Mouse (Mus musculus) spleen, adult 18-20 months (tissue): ENCODE data around the gene Orc3.

Experiments used
- DNase-seq, 2 experiments: peaks; one replicate each; pipeline ENCODE4 v3.0.0; 2022; ENCODE audit warnings: mixed read lengths in 2 of 2

The Orc3 gene

DNA sequence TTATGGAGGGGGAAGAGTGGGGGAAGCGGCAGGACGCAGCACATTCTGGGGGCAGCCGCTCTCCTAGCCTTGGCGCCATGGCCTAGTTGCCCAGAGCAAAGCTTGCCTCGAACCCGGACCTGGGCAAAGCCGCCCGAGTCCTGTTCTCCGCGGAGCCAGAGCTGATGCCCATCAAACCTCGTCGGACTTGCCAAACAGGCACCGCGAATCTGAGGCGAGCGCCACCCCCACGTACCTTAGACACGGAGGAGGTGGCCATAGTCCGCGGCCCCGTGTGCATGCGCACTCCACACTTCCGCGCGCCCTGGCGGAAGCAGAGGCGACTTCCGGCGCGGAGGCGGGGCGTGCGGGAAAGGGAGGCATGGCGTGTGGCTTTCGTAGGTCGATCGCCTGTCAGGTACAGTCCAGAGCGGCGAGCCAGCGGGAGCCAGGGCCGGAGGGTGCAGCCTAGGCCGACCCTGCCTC lies at the start of gene Orc3, which contains the start of gene Rars2:
Gene Orc3, minus strand, starts transcription at position 315 of the 465 bp plus-strand sequence.
Gene Rars2, plus strand, starts transcription at position 328 of the 465 bp plus-strand sequence.
- peak; percentile 83 to 90 for DNase-seq

DNA sequence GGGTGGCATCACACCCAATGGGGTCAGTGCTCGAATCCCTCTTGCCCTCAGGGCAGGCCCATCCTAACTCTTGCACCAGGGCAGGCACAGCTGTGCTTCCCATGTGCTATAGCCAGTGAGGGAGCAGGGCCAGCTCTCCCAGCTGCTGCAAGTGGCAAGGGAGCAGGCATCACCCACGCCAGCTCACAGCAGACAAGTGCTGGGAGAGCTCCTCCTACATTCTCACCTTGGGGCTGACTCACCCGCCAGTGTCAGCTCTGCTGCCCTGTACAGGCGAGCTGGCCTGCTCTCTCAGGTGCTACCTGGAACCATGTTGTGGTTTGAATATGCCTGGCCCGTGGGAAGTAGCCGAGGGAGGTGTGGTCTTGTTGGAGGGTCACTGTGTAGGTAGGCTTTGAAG lies 47.2 kb upstream of the Orc3 start:
- no peak for DNase-seq

DNA sequence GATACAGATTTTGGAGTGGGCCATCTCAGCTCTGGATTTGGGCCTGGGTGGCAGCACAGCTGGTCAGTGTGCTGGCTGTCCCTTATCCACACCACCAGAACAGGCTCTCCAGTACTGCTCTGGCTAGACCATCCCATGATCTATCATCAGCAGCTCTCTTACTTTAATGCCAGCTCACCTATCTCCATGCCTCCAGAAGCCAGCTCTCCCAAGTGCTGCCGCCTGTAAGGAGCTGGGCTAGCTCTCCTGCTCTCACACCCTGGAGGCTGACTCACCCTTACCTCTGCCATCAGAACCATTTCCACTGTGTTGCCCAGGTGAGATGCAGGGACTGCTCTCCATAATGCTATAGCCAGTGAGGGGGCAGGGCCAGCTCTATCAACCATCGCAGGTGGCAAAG lies 46.8 kb upstream of the Orc3 start:
- no peak for DNase-seq

DNA sequence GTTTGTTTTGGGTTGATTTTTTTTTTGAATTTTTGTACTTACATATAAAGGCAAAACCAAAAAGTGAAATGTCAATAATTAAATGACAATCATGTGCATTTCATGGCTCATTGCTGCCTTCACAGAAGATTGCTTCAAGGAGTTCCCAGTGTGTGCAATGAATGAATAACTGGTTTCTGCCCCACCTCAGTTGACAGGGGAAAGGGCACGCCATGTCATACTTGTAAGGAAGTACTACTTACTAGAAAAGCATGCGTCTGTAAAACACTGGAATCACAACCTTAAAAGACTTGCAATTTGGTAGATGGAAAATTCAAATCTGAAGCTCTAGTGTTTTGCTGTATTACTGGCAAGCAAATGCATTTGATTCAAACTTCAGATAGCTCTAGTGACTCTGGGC lies 44.3 kb upstream of the Orc3 start:
- DNase-seq, result no peak

DNA sequence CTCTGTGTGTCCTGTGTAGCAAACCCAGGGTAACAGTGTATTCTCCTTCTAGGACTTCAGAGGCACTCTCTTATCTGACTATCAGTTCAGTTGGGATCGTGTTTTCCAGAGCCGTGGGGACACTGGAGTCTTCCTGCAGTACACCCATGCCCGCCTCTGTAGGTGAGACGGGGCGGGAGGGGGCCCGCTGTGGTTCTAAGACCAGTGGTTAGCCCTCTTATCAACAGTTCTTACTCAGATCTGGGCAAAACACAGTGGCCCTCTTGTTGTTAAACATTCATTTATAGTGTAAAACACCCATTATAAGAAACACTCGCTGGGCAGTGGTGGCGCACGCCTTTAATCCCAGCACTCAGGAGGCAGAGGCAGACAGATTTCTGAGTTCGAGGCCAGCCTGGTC lies 41.4 kb upstream of the Orc3 start:
- DNase-seq, result no peak

DNA sequence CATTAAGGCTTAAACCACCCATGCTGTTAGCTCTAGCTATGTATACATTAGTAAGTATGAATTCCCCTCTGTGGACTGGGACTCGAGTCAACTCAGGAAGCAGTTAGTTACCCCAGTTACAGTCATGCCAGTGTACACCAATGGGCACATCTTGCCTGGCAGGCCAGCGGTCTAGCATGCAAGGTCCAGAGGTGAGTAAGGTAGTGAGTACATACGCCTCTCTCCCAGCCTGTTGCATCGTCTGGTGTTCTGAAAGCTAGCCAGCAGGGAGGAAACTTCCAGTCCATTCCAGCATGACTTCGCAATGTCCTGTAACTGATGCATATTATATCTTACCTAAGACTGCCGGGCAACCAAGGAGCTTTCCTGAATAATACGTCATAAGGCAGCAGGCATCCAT lies 38.4 kb upstream of the Orc3 start:
- DNase-seq, result no peak

DNA sequence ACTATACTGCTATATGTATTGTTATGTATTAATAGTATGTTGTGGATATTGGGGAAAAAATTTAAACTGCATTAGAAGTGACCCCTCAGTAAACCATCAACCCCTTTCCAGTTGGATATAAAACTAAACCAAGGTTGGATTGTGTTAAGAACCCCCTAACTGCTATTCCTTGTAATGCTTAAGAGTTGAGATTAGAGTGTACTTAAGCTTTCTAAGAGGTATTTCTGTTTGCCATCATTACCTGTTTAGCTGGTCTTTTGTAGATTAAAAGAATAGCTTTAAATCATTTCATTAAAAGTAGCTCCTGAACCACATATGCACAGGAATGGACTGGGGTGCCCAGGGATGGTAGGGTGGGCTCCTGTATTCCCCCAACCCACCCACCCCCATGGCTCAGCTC lies 30.0 kb upstream of the Orc3 start:
- DNase-seq, result no peak

DNA sequence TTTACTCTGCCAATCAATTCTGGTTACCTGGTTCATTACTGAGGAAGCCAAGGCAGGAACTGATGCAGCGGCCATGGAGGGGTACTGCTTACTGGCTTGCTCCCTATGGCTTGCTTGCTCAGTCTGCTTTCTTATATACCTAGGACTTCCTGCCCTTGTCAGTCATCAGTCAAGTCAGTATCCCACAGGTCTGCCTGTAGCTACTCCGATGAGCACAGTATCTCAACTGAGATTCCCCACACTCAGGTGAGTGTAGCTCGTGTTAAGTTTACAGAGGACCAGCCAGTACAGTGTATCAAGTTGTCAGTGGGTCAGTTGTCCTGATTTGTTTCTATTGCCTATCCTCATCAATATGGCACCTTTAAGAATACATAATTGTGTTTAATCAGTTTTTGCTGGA lies 26.0 kb upstream of the Orc3 start:
- DNase-seq, result no peak

DNA sequence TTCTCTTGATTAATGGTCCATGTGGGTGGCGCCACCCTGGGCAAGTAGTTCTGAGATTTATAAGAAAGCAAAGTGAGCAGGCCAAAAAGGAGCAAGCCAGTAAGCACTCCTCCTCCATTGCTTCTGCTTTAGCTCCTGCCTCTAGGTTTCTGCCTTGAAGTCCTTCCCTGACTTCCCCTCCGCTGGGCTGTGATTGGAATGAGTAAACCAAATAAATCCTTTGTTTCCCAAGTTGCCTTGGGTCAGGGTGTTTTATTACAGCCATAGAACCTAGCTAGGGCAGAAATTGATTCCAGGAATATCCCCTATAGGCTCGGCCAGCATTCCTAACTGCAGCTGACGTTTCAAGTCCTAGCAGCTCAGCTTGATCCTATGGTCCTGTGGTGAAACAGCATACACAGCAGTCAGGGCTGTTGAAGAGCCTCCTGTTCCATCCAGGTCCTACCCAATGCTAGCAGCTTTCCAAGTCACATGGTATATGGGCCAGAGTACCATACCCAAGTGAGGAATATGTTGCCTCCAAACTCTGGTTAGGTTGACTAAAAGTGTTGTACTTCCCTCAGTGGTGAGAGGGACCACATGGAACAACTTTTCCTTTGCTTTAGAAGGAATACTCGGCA lies 25.1 kb upstream of the Orc3 start:
- no peak for DNase-seq

DNA sequence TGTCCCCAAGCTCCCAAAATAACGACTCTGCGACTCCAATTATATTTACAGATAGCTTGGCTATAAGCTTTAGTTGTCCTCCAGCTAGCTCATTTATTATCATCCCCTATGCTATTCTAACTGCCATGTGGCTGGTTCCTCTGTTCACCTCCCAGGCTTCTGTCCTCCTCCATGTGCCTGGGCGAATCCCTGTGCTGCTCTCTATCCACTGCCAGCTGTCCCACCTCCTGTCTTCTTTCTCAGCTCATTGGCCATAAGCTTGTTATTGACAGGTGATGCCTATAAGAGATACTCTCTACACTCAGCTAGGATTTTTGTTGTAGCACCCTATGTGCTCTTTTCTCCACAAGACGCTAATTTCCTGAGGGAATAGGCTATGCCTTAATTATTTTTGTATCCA lies 23.1 kb upstream of the Orc3 start:
- no peak for DNase-seq

DNA sequence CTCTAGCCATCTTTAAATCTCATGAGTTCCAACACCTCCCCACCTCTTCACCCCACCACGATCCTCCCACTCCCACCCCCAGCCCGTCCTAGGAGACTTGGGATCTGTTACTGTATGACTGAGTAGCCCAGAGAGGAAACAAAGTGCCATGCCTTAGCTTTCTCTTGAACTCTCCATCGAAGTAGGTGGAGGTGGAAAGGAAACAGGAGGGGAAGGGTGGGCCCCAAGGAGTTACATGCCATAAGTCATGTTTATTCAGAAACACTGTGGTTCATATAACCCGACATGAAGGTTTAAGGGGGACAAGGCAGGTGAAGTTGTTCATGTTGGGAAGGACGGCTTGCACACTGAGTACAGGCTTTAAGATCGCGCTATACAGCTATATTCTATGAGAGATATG lies 22.6 kb upstream of the Orc3 start:
- DNase-seq, result no peak

DNA sequence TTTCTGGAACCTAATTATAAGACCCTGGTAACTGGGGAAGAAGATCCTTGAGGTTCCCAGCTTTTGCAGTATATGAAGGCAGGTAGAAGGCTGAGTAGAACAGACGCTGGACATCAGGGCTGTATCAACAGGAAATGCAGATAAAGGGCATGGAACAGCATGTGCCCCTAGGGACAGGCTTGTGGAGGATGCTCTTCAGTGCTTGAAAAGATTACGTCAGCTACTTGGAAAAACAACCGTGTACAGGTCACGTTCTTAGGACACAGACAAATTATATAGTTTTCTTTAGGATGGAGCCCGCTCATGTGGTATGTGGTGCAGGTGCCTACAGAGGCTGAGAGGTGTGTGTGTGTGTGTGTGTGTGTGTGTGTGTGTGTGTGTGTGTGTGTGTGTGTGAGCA lies 21.3 kb upstream of the Orc3 start:
- DNase-seq, result no peak

DNA sequence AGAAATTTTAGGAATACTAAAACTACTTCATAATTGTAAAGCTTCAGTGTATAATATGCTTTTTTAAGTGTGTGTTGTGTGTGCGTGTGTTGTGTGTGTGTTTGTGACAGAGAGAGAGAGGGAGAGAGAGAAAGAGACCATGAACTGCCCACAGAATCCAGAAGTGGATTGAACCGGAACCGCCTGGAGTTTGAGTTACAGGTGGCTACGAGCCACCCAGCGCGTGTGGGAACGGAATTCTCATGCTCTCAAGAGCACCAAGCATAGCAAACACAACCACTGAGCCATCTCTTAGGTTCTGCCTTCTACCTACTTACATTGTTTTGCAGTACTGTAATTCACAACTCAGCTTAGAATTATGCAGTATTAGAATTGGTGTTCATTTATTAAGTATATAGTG lies 19.4 kb upstream of the Orc3 start:
- DNase-seq, result no peak

DNA sequence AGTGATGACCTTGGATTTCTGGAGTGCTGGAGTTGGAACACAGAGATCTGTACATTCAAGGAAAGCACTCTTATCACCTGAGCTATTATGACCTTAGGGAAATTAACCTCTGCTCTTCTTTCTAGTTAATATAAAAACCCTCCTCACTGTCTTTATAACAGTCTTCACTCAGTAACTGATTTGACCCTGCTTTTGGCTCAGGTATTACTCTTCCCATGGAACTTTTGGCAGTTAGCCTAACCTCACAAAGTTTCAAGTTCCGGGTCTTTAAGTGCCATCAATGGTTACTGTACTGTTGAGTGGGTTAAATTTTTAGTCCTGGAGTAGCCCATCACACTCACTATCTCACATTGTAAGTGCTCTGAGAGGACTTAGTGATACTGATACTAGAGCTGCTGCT lies 15.2 kb upstream of the Orc3 start:
- DNase-seq, result no peak

DNA sequence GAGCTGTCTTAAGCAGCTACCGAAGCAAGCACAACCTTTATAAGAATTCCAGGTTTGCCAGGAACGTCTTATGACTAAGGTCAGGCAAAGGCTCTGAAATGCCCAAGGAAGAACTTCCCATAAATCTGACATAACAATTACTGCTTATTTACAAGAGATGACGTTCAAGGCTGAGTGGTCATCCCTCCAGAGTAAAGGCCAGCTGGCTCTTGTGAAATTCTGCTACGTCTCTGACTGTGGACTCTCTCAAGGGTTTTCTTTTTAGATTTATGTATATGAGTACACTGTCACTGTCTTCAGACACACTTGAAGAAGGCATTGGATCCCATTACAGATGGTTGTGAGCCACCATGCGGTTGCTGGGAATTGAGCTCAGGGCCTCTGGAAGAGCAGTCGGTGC lies 11.7 kb upstream of the Orc3 start:
- no peak for DNase-seq

DNA sequence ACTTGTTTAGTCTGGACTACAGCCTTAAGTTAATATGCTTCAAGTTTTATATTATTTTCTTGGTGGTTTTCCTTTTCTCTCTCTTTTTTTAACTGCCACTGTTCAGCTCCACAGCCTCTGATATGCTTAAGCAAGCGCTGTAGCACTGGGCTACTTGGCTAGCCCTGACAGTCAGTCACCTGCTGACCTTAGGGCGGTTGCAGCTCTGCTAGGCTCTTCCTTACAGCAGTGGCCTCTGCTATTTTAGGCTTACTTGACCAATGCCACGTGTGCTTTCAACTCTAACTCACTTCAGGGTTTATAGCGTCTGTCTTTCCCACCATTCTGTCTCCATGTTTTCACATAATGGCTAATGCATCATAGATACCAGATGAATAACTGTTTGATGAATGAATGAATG lies 10.8 kb upstream of the Orc3 start:
- no peak for DNase-seq

DNA sequence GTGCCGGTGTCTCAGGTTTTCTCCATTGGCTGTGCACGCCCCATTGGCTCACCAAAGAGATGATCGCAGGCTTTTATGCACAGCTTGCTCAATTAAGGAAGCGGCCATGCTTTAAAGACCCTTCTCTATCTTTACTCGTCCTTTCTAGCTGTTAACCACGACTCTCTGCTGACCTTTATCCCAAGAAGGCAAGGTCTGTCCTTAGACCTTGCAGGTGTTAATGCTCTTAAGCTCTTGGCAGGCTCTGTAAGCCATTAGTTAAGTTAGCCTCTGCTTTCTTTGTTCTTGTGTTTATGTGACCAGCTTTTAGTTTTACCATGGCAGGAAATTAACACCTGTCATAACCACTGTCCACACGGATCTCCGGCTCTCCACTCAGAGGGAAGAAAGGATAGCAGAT lies 1.4 kb upstream of the Orc3 start:
- DNase-seq, result no peak

DNA sequence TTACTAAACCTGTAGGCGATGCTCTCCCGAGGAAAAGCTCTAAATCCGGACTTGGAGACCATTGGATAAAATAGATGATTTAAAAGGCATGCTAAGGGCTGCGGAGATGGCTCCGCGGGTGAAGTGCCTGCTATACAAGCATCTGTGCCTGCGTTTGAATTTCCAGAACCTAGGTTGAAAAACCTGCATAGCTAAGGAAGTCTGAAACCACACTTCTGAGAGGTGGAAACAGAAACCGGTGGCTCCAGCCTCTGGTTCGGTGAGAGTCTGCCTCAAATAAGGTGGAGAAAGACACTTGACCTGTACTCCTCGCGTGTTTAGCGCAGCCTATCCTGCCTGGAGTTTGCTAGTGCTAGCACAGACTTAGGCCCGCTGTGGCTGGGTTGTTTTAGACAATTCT lies 559 bp upstream of the Orc3 start:
- DNase-seq, result peak in 1 of 2 experiments; percentile 5

DNA sequence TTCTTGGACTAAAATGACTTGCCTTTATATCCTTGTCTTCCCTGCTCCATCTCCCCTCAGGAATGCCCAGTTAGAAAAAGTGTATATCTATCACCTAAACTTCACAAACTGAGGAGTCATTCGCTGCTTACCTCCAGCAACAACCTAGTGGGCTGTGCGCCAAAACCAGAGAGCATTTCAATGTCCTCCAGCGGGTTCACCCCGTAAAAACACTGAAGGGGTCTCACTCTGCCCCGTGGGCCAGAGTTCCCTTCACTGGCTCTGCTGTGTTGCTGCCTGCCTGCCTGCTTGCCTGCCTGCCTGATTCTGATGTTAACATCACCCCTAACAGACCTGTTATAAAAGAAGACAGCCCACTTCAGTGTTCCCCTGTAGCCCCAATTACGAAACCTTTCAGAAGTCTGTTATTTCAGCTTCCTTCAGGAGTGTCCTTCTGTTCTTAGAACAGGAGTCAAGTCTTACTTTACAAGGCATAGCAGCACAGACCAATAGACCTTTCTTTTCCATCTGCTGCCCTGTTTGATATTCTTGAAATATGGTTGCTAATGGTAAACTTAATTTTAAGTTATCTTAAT lies 1.1 kb downstream of the Orc3 start:
- DNase-seq, result no peak

DNA sequence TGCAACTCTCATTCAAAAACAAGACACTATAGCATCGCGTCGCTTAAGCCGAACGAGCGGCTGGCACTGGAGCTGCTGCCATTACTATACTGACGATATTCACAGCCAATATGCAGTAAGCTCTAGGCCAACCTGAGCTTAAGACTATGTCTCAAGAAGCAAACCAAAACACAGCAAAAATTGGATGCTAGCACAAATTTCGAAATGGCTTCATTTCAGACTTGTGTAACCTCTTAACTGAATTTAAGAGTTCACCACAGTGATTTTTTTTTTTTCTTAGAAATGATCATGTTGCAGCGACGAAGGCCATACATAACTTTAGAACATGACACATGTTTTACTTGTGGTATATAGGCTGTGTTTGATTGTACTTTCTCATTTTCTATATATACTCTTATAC lies 8.1 kb downstream of the Orc3 start:
- DNase-seq, result no peak

DNA sequence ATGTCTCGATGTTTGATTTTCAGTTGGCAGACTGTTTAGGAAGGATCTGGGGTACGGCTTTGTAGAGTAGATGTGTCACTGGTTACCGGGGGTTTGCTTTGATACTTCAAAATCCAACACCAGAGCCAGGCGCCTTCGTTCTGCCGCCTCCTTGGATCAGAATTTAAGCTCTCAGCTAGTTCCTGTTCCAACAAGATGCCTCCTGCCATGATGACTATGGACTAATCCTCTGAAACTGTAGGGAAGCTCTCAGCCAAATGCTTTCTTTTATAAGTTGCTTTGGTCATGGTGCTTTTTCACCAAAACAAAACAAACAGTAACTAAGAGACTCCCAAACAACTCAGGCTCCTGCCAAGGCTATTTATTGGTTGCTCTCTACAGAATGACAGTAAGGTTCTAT lies 11.6 kb downstream of the Orc3 start:
- DNase-seq, result no peak

DNA sequence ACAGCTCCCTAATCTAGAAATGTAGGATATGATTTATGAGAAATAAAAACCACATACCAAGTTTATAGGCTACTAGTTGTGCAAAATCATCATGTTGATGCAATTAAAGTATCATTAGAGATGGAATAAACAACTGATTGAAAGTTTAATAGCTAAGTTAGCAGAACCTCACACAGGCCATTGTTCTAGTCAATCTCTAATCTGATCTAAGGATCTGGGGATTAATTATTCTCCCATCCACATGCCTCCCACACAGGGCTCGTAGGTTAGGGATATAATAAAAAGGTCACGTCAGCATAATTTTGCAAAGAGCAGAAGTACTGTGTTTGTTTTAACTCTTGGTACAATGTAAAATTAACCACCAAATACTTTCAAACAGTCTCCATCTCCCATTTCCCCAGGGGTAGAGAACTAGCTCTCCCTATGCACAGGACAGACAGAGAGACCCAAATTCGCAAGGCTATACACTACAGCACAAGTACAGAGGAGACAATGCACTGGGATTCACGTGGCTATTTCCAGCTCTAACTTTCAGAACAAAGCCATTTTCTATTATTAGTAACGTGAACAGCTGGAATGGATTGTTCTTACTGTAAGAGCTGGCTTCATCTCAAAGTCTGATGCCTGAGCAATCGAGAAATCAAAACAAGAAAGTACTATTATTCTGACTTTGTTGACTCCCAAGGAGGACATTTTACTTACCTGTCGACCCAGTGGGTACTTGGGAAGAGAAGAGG lies 29.7 kb downstream of the Orc3 start:
- no peak for DNase-seq

DNA sequence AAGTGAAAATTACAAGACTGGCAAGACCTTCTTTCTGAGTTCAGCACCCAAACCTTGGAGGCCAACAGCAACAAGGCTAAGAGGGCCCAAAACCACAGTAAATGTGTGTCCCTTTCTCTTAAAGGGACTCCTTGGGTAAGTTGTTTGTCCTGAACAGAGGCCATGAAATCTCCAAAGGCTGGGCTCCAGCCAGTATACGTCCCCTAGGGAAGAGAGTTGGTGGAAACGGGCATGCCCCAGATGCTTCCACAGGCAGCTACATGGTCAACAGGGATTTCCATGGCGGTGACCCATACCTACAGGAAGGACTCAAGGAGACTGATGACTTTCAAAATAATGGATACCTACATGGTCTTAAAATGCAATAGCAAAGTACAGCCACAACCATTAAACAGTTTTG lies 31.3 kb downstream of the Orc3 start:
- DNase-seq, result no peak

DNA sequence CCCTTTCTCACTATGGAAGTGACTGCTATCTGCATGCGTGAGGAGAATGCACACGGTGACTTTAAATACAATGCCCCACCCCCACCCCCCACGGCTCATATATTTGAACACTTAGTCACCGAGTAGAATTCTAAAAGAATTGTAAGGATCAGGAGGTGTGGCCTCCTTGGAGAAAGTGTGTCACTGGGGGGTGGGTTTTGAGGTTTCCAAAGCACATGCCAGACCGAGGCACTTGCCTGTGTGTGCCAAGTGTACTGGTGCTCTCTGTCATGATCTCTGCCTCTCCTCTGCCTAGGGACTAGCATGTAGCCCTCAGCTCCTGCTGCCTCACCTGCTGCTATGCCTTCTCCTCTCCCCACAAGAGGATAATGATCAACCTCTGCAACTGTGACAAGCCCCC lies 32.3 kb downstream of the Orc3 start:
- DNase-seq, result no peak

DNA sequence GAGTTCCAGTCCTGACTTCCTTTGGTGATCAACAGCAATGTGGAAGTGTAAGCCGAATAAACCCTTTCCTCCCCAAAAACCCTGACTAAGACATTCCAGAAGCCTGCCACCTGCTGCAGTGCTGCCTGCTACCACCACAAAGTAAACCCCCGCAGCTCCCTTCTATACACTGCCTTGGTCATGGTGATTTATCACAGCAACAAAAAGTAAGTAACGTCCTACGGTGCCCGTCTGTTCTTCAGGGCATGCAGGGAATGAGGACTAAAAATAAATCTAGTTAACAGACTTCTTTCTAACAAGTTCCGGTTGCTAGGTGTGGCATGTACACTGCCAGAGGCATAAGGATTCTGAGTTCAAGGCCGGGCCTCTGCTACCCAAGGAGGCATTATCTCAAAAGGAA lies 32.8 kb downstream of the Orc3 start:
- DNase-seq, result no peak
